Mouse (Mus musculus): ENCODE results near the gene Acd.

The Acd gene

DNA sequence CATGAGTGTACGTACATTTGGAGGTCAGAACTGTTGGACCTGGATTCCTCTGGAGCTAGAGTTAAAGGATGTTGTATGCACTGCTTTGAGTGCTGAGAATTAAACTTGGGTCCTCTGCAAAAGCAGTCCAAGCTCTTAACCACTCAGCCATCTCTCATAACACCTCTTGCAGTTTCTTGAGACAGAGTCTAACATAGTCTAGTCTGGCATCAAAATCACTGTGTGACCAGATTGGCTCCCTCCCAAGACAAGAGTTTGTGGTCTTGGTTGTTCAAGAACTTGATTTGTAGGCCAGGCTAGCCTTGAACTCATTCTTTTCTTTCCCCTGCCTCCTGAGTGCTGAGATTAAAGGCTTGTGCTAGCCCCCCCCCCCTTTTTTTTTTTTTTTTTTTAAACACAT lies 52.0 kb downstream of the Acd start:
- DNase-seq (ENCODE audit: low read depth, low spot score) = no peak
